Mouse (Mus musculus) c-Kit-positive CD71-positive TER-119-positive erythroid progenitor cells, embryonic 14.5 days (primary cell): ENCODE data around the gene Mindy2.

ENCODE experiments used
- DNase-seq: peaks from one replicate; pipeline ENCODE4 v3.0.0-alpha.2; 2013; ENCODE audit warnings: low spot score

Mindy2 gene

GRCm38 (mm10) chr9:70668048-70668447, 11.1 kb upstream of the Mindy2 start:
- no peak for DNase-seq

- no peak for DNase-seq
Measured at GRCm38 (mm10) chr9:70666811-70667210, 9.8 kb upstream of the Mindy2 start.

DNA sequence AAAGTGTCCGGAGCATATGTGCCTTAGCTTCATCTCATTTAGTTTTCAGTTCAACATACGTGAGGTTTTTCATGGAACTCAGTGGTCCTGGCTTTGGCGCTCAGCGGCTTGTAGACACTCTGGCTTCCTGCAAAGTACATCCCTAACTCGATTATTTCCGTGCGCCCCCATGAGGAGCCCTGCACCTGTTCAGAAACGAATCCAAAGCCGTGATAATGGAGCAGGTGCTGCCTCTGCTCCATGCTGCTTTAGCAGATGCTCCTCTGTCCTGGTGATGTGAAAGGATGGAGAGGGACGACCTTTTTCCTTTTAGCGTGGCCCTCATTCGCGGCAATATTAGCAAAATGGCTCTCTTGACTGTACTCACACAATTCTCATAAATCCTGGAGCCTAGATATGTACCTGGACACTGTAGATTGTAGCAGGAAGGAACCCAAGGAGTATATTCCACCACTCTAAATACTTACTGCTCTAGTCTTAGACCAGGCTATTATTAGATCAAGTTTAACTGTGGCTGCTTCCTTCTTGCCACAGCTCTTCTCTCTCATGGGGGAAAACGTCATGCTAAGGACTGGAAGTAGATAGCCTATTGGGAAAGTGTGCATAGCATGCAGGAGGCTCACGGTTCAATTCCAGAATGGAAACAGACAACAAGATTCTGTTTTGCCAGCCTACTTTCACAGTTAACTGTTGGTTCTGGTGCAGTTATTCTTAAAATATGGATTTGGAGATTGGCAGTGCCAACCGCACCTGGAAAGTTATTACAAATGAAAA, 8.6 kb upstream of the Mindy2 start:
- no peak for DNase-seq

DNA sequence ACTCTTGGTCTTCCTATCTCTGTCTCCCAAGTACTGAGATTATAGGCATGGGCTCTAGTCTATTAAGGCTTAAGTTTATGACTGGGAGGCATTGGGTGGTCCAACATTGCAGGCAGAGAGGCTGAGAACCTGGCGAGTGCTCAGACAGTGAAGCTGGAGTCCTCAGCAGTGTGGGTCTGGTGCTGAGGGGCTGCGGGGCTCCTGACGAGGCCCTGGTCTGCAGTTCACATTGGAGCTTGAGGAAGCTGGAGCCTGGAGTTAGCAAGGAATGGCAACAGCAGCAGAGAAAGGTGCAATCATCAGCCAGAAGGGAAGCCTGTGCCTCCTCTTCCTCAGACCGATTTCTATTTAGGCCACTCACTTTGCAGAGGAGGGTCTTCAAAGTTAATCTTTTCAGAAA, 7.9 kb upstream of the Mindy2 start:
- DNase-seq: no peak

DNA sequence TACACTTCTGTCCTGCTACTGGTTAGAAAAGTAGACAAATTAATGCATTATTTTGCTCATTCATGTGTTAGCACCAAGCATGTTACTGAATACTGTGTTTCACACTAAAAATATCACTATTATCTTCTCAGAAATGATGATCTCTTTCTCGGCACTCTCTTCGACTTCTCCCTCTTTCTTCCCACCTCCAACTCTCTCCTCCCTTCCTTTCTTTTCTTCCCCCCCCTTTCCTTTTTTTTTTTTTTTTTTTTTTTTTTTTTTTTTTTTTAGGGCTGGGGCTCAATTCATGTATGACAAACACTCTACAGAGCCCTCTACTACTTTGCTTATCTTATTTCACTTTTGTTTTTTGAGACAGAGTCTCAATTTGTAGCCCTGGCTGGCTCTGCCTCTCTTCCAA, 1.3 kb upstream of the Mindy2 start:
- no peak for DNase-seq

DNA sequence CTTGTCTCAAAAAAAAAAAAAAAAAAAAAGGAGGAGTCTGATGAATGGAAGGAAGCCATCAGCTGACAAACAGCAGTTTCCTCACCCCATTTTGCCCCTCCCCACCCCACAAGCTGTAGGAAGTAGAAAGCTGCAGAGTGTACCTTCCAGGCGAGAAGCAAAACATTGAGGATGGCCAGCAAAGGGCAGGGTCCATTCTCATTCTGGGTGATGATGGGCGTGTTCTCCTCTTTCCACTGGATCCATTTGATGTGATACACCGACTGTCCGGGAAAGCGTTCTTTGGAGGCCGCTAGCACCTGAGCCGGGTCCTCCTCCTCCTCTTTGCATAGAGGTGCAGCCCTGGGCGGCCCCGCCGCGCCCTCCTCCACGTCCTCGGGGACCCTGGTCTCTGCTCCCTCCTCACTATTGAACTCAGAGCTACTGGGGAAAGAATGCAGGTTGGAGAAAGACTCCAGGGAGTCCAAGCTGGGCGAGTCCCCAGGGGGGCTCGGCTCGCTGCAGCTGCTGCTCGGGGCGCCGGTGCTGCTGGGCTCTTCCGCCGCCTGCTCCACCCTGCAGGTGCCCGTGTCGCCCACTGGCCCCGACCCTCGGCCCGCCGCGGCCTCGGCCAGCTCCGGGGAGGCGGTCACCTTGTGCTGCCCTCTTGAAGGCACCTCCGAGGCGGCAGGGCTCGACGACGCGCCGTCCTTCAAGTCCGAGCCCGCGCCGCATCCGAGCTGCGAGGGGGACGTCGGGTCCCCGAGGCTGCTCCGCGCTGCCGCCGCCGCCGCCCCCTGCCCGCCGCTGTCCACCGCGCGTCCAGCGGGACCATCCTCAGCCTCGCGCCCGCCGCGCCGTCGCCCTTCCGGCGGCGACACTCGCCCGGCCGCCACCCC, 605 bp downstream of the Mindy2 start, which contains the start of gene Gm10642:
TSS of gene Gm10642 (plus strand) at position 122 of the 878 bp plus-strand sequence.
- peak; percentile 64 for DNase-seq

- no peak for DNase-seq
Measured at GRCm38 (mm10) chr9:70655764-70656129, 1.2 kb downstream of the Mindy2 start.

DNA sequence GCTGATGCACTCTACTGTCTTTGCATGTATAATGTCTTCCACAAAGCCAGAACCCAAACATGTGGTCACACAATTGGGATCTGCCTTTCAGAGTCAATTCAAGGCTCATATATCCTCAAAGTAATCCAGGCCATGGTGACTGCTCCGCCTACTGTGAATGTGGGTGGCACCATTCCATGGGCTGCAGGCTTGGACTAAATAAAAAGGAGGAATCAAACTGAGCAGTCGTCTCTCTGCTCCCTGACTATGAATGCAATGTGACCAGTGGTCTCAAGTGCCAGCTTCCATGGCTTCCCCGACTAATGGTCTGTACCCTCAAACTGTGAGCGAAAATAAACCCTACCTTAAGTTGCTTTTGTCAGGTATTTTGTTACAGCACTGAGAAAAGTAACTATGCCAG, 2.5 kb downstream of the Mindy2 start:
- DNase-seq: no peak

- no peak for DNase-seq
Measured at GRCm38 (mm10) chr9:70653875-70654274, 3.1 kb downstream of the Mindy2 start.

- DNase-seq: no peak
Measured at GRCm38 (mm10) chr9:70652221-70652620, 4.8 kb downstream of the Mindy2 start.

DNA sequence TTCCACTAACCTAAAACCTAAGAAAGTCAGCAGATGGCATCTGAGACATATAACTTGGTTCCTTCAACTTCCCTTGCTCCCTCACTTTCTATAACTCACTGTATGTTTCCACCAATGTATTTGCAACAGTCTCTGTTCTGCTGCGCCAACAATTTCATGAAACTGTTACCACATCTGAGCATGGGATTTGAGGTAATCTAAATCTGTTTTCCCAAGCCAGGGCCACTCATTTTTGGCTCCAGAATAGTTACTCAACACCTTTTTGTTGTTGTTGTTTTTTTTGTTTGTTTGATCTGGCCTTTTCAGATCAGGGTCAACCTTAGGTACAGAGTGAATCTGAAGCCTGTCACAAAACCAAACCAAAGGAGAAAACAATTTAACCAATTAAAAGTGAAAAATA, 6.0 kb downstream of the Mindy2 start:
- no peak for DNase-seq

DNA sequence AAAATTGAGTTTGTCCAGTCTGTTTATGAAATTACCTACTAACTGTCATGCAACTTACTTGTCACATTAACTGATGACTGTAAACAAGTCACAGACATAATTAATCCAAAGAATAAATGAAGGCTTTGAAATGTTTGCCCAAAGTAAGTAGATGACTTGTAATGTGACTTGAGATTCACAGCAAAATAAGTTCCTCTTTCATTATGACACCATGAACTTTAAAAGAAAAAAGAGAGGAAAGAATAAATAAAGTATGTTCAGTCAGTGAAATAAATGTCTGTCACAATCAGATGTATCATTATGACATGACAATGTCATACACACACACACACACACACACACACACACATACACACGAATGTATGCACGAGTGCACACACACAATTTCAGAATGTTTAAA, 6.7 kb downstream of the Mindy2 start:
- no peak for DNase-seq

- no peak for DNase-seq
Measured at GRCm38 (mm10) chr9:70636748-70637147, 20.2 kb downstream of the Mindy2 start.

- DNase-seq: no peak
Measured at GRCm38 (mm10) chr9:70631665-70632064, 25.3 kb downstream of the Mindy2 start.

GRCm38 (mm10) chr9:70629711-70630110, 27.3 kb downstream of the Mindy2 start:
- no peak for DNase-seq

DNA sequence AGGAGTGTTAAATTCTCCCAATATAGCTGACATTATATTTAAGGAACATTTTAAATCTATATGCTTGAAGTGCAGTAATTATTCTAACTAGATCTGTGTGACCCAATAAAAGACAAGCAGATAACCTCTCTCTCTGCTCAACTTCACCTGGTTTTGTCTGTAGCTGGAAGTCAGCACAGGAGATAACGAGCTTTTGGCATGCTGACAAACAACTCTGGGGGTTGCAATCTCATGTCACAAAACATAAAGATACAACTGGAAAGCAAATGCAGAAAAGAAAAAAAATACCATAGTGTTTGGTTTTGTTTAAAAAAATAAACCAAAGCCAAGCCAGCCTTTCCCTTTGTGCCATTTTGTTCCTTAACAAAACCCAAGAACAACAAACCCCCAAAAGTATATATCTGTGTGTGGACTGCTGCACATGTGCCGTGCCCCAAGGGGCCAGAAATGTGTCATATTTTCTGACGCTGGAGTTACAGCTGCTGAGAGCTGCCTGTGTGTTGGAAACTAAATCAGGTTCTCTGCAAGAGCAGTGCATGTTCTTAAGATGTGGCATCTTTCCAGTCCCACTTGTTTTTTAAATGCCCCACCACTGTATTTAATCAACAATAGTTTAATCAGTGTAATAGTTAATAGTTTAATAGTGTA, 45.8 kb downstream of the Mindy2 start:
- DNase-seq: no peak

GRCm38 (mm10) chr9:70602186-70602845, 54.7 kb downstream of the Mindy2 start:
- DNase-seq: no peak

- DNase-seq: no peak
Measured at GRCm38 (mm10) chr9:70598271-70598670, 58.7 kb downstream of the Mindy2 start.

- DNase-seq: no peak
Measured at GRCm38 (mm10) chr9:70591486-70591885, 65.5 kb downstream of the Mindy2 start.

DNA sequence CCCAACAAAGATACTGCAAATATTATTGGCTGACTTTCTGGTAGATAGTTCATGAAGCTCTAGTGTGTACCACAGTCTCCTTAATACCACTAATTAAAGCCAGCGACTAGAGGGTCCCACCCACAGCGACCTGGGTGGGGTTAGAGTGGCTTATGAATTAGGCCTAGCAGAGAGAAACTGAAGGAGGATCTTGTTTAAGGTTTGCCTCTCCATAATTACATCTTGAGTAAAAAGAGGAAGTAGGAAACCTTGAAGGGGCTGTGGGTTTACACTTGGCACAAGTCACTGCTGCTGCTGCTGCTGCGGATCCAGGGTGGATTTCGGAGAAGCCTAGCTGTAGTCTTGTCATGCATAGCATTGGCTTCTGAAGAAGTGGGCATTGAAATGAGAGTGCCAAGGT, 66.2 kb downstream of the Mindy2 start:
- DNase-seq: no peak

GRCm38 (mm10) chr9:70587171-70587570, 69.8 kb downstream of the Mindy2 start:
- DNase-seq: no peak

- DNase-seq: no peak
Measured at GRCm38 (mm10) chr9:70585172-70585571, 71.8 kb downstream of the Mindy2 start.
